Mouse (Mus musculus) midbrain, embryonic 12.5 days (tissue): Measurements from ENCODE around the gene Mlc1. TPM values are rescaled to one million over a fixed set of nuclear protein-coding genes. Genes with fewer than 3 reads are reported as not detected.

ENCODE experiments used
- ATAC-seq: fragments of 200-750 bp; cut with Nextera tagmentation; 2 replicates; pipeline ENCODE4 v1.8.0; 2017; ENCODE audit warnings: low read depth, moderate TSS enrichment, moderate library complexity; ENCODE audit not compliant: low FRiP score
- H3K27ac ChIP-seq: fragments of 300-500 bp; sonication (generic); replicated peaks from 2 replicates; pipeline ENCODE4 v1.5.1; 2016; ENCODE audit warnings: mild to moderate bottlenecking
- H3K27me3 ChIP-seq: fragments of 300-500 bp; sonication (generic); 2 replicates; pipeline ENCODE4 v1.6.1; 2016; ENCODE audit warnings: mild to moderate bottlenecking
- H3K36me3 ChIP-seq: fragments of 300-500 bp; sonication (generic); 2 replicates; pipeline ENCODE4 v1.6.1; 2016
- H3K4me1 ChIP-seq: fragments of 300-500 bp; sonication (generic); 2 replicates; pipeline ENCODE4 v1.6.1; 2016
- H3K4me2 ChIP-seq: fragments of 300-500 bp; sonication (generic); replicated peaks from 2 replicates; pipeline ENCODE4 v1.6.1; 2016; ENCODE audit warnings: mild to moderate bottlenecking, moderate library complexity
- H3K4me3 ChIP-seq: fragments of 300-500 bp; sonication (generic); 2 replicates; pipeline ENCODE4 v1.5.1; 2016; ENCODE audit warnings: mild to moderate bottlenecking
- H3K9ac ChIP-seq: fragments of 300-500 bp; sonication (generic); replicated peaks from 2 replicates; pipeline ENCODE4 v1.6.1; 2016; ENCODE audit warnings: mild to moderate bottlenecking, moderate library complexity
- H3K9me3 ChIP-seq: fragments of 300-500 bp; sonication (generic); 2 replicates; pipeline ENCODE4 v1.6.1; 2016; ENCODE audit warnings: mild to moderate bottlenecking
- WGBS: fragments of 180-500 bp; shearing (Covaris S2); methylation state at CpG from one replicate; pipeline ENCODE4 v1.1.7; 2016; 5-methylcytosine and 5-hydroxymethylcytosine counted together
- polyA plus RNA-seq: library from polyadenylated mRNA; unstranded; fragments of >200 nt; fragmentation: Nextera tagmentation; extraction: Ambion mirVana; gene quantifications from 2 replicates; pipeline ENCODE4 v1.2.1, GENCODE M21; 2016

The Mlc1 gene
- polyA plus RNA-seq, 1 experiment from 2014 or later: 3.8 TPM

DNA sequence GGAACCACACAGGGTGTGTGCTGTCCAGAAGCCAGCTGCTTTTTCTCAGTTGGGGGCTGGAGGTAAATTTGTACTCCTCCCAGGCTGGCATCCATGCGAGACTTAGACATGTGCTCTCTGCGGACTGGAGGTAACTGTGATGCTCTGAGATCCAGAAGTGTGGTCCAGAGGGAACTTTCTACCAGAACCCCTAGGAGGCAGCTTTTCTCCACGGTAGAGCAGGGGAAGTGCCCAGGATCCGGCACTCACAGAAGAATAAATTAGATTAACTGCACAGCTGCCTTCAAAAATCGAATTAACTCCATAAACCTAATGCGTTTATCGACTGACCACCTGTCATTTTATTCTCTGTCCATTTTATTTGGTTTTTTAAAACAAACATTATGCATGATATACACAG lies 44.7 kb downstream of the Mlc1 start:
- ATAC-seq: no peak
- Histone ChIP-seq H3K36me3 (no peaks in the 10 kb centered on the region), H3K9ac (no peak overlapping the region), H3K27me3 (no peaks in the 10 kb centered on the region), H3K9me3 (no peaks in the 10 kb centered on the region), H3K4me3 (no peak overlapping the region), H3K27ac (no peak overlapping the region), H3K4me2 (no peak overlapping the region), H3K4me1 (no peaks in the 10 kb centered on the region)
- WGBS: 63% methylated on average over 7 of the region's 7 CpGs

DNA sequence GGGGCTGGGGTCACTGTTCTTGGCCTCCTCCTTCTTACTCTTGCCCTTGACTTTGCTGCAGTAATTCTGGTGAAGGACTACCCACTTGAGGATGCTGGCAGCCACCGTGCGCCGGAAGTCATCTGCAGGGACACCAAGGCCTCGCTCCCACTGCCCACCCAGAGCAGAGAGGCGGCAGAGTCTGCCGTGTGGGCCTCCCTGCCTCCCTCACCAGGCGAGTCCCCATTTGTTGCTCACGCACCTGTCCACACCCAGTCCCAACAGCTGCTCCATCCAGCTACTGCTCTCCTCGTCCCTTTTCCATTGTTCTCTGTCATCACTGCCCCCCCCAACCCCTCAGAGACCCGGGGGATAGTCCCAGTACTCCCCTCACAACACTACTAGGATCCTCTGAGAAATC lies 46.1 kb downstream of the Mlc1 start:
- Histone ChIP-seq H3K9ac (no peak overlapping the region), H3K27ac (no peak overlapping the region), H3K9me3 (no peaks in the 10 kb centered on the region), H3K36me3 (no peaks in the 10 kb centered on the region), H3K4me3 (no peak overlapping the region), H3K4me1 (no peaks in the 10 kb centered on the region), H3K4me2 (no peak overlapping the region), H3K27me3 (no peaks in the 10 kb centered on the region)
- ATAC-seq: no peak
- WGBS: 90% methylated on average over 10 of the region's 10 CpGs

DNA sequence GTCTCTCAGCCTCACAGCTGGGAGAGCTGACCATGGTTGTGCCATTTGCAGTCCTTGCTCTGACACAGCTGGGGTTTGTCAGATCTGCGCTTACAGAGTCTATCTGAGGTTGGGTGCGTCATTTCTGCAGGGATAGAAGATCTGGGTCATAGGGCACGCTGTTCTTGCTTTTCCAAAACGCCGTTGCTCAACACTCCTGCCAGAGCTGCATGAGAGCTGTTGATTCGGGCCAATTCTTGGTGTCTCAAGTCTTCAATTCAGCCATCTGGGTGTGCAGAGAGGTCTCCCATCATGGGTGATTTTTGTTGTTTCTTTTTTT lies 56.9 kb downstream of the Mlc1 start:
- no peaks in the 10 kb centered on the region for H3K36me3 ChIP-seq
- H3K27me3 ChIP-seq: 0 out of 2 replicates have a peak, but pooled peaks cover 5% of the 10 kb centered on the region
- no peak overlapping the region for H3K27ac ChIP-seq
- H3K9ac ChIP-seq: no peak overlapping the region
- H3K4me3 ChIP-seq: no peak overlapping the region
- H3K4me2 ChIP-seq: no peak overlapping the region
- ATAC-seq: no peak
- 0 out of 2 replicates have a peak, but pooled peaks cover 2% of the 10 kb centered on the region for H3K4me1 ChIP-seq
- WGBS: 77% methylated on average over 6 of the region's 6 CpGs
- H3K9me3 ChIP-seq: no peaks in the 10 kb centered on the region

DNA sequence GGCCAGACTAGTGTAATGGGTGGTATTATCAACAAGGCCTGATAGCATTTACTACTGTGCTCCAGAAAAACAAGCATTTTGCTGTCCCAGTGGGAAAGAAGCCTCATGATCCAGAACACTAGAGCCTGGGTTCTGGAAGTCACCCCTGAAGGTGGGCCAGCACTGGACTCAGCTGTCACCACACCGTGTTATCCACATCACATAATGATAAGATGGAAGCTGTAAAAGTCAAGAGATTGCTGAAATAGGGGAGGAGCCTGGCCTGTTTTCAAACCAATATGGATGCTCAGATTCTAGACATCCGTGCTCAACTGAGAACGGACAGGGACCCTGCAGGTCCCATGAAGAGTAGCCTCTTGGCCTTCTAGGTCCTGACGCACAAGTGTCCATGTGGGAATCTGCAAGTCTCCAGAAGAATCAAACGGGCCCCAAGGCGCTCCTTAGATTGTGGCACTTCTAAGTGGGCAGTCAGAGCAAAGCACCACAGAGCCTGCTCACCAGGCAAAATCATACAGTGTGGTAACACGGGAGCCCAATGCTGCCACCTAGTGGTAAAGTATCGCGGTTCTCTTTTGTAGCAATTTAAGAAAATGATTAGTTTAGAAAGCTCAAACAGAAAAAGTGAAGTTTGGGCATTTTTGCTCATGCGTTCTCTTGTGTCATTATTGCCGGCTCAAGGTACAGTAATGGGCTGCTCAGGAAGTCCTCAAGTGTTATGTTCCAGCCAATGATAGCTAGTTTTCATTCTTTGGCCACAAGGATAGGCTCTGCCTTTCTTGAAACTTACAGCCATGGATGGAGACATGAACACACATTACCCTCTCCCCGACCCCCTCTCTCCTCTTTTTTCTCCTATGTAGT lies 57.4 kb downstream of the Mlc1 start:
- Histone ChIP-seq H3K4me3 (no peak overlapping the region), H3K27me3 (0 out of 2 replicates have a peak, but pooled peaks cover 5% of the 10 kb centered on the region), H3K36me3 (no peaks in the 10 kb centered on the region), H3K4me2 (no peak overlapping the region), H3K9ac (no peak overlapping the region), H3K4me1 (0 out of 2 replicates have a peak, but pooled peaks cover 2% of the 10 kb centered on the region), H3K9me3 (no peaks in the 10 kb centered on the region), H3K27ac (no peak overlapping the region)
- ATAC-seq: peak; percentile 66; the same call in 1 of the 2 replicates
- WGBS: 30% methylated on average over 12 of the region's 12 CpGs

DNA sequence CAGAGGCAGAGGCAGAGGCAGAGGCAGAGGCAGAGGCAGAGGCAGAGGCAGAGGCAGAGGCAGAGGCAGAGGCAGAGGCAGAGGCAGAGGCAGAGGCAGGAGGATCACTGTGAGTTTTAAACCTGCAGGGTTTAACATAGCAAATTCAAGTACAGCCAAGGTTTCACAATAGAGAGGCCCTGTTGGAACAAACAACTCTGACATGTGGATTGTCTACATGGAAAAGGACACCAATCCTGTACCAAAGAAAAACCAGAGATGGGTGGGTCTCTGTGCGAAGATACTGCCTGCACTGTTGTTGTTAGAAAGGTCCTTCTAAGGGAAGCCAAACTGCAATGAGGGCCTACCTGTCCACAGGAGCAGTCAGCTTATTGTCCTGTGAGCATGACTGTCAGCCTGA lies 58.7 kb downstream of the Mlc1 start:
- no peaks in the 10 kb centered on the region for H3K36me3 ChIP-seq
- H3K4me2 ChIP-seq: no peak overlapping the region
- no peak for ATAC-seq
- 0 out of 2 replicates have a peak, but pooled peaks cover 2% of the 10 kb centered on the region for H3K4me1 ChIP-seq
- no peaks in the 10 kb centered on the region for H3K9me3 ChIP-seq
- no peak overlapping the region for H3K27ac ChIP-seq
- H3K4me3 ChIP-seq: no peak overlapping the region
- WGBS: 97% methylated on average over 1 of the region's 1 CpGs
- 0 out of 2 replicates have a peak, but pooled peaks cover 5% of the 10 kb centered on the region for H3K27me3 ChIP-seq
- H3K9ac ChIP-seq: no peak overlapping the region

DNA sequence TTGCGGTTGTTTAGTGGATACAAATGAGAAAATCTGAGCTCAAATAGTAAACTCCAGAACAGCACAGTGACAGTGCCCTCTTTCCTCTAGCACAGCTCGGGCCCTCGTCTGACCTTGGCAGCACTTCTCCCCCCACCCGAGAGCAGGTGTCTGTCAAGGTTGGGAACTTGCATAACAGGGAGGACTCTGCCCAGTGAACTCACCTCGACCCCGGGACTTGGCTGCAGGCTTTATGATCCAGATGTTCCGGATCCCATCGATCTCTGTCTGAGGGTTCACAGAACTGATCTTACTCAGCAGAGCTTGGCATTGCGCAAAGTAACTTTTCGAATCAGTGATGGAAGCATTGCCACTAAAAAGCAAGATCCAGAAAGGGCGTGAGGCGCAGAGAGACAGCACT lies 59.5 kb downstream of the Mlc1 start:
- 0 out of 2 replicates have a peak, but pooled peaks cover 2% of the 10 kb centered on the region for H3K4me1 ChIP-seq
- H3K27ac ChIP-seq: no peak overlapping the region
- H3K9ac ChIP-seq: no peak overlapping the region
- no peaks in the 10 kb centered on the region for H3K9me3 ChIP-seq
- ATAC-seq: no peak
- no peaks in the 10 kb centered on the region for H3K36me3 ChIP-seq
- no peak overlapping the region for H3K4me3 ChIP-seq
- 91% methylated on average over 12 of the region's 12 CpGs for WGBS
- no peak overlapping the region for H3K4me2 ChIP-seq
- 0 out of 2 replicates have a peak, but pooled peaks cover 5% of the 10 kb centered on the region for H3K27me3 ChIP-seq

DNA sequence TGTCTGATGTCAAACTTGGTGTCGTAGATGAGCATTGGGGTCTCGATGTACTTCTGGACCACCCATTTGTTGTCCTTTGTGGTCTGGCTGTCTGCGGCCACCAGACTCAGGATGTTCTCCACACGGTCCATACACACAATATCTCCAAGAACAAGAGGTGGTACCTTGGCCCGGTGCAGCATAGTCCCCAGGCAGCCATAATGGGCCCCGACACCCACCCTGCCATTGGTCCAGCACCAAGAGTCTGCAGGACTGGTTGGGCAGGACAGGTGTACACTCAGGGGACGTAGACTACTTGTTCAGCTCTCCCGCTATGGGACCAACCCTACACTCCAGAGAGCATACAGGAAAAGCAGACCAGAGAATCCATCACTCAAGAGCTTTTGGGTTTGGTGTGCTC lies 61.7 kb downstream of the Mlc1 start:
- ATAC-seq: no peak
- no peaks in the 10 kb centered on the region for H3K9me3 ChIP-seq
- WGBS: 95% methylated on average over 8 of the region's 8 CpGs

DNA sequence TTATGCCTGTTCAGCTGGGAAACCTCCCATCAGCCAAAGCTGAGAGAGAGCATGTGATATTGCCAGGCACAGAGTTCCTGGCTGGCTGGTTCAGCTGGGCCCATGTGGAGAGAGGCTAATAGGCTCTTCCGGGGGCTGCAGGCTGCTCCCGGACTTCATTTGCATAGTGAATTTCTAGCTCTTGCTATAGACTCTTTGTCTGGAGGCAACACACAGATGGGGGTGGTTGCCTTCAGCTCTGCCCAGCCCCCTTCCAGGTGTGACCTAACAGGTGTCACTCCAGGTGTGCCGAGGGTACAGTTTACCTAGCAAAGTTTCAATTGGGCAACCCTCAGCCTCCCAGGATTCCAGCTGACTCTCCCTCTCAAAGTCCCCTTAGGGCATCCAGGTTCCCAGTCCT lies 62.4 kb downstream of the Mlc1 start:
- no peak overlapping the region for H3K9ac ChIP-seq
- H3K36me3 ChIP-seq: no peaks in the 10 kb centered on the region
- H3K9me3 ChIP-seq: no peaks in the 10 kb centered on the region
- H3K4me1 ChIP-seq: 0 out of 2 replicates have a peak, but pooled peaks cover 2% of the 10 kb centered on the region
- no peaks in the 10 kb centered on the region for H3K27me3 ChIP-seq
- H3K4me2 ChIP-seq: no peak overlapping the region
- 55% methylated on average over 3 of the region's 3 CpGs for WGBS
- no peak overlapping the region for H3K27ac ChIP-seq
- ATAC-seq: no peak
- H3K4me3 ChIP-seq: no peak overlapping the region

More for the DNA sequence above, 61.7 kb downstream of the Mlc1 start:
- Histone ChIP-seq H3K4me2 (no peak overlapping the region), H3K36me3 (no peaks in the 10 kb centered on the region), H3K9ac (no peak overlapping the region), H3K27me3 (no peaks in the 10 kb centered on the region), H3K4me1 (0 out of 2 replicates have a peak, but pooled peaks cover 2% of the 10 kb centered on the region), H3K4me3 (no peak overlapping the region), H3K27ac (no peak overlapping the region)

DNA sequence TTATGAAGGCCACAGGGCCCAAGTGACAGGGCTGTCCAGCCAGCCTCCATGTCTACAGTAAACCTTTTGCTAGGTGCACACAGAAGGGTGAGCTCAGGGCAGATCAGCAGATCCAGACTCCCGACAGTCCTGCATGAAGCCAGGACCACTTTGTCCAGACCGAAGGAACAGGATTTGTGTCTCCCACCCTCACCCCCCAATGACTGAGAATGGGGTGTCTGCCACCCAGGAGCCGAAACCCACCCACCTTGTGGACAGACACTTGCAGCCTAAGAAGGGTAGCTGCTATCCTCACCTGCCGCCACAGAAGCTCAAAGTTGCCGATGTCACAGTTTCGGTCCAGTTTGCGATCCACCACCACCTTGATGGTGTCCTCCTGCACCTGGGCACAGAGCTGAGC lies 63.8 kb downstream of the Mlc1 start:
- no peaks in the 10 kb centered on the region for H3K36me3 ChIP-seq
- 91% methylated on average over 7 of the region's 7 CpGs for WGBS

DNA sequence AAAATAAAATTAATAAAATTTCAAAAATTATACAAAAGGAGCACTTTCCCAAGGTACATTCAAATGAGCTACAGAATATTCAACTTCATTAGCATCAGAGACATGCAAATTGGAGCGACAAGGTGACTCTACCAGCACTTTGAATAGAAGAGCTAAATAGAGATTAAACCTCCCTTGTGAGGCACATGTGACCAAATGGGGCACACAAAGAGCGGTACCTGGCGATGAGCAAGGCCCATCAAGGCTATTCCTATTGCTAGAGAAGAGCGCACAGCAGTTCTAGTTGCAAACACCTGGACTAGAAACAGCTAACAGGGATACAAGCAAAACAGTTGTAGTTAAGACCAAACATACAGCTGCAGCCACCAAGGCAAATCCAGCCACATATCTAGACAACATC lies 72.5 kb downstream of the Mlc1 start:
- H3K4me2 ChIP-seq: no peak overlapping the region
- no peaks in the 10 kb centered on the region; the same call in 1 of the 2 replicates for H3K27me3 ChIP-seq
- H3K4me1 ChIP-seq: no peaks in the 10 kb centered on the region
- no peak overlapping the region for H3K4me3 ChIP-seq
- H3K27ac ChIP-seq: no peak overlapping the region
- no peaks in the 10 kb centered on the region for H3K36me3 ChIP-seq
- ATAC-seq: no peak
- H3K9me3 ChIP-seq: no peaks in the 10 kb centered on the region
- H3K9ac ChIP-seq: no peak overlapping the region
- 71% methylated on average over 4 of the region's 4 CpGs for WGBS

More for the DNA sequence above, 63.8 kb downstream of the Mlc1 start:
- Histone ChIP-seq H3K27ac (no peak overlapping the region), H3K9me3 (no peaks in the 10 kb centered on the region), H3K4me3 (no peak overlapping the region), H3K9ac (no peak overlapping the region), H3K4me2 (no peak overlapping the region), H3K4me1 (no peaks in the 10 kb centered on the region), H3K27me3 (no peaks in the 10 kb centered on the region)
- ATAC-seq: no peak
